Mouse (Mus musculus) megakaryocyte-erythroid progenitor cell, adult 5 weeks (primary cell): Measurements from ENCODE around the gene Myo3b. TPM values are rescaled to one million over a fixed set of nuclear protein-coding genes. Genes with fewer than 3 reads are reported as not detected.

Source experiments
- polyA plus RNA-seq: library from polyadenylated mRNA; stranded (reverse); fragments of >175 nt; gene quantifications from 2 replicates; pipeline ENCODE4 v1.2.3, GENCODE M21; 2012

Gene Myo3b
- polyA plus RNA-seq = not detected in 2 replicates

GRCm38 (mm10) chr2:70038752-70039151 is at the start of gene Myo3b:
TSS of gene Myo3b (plus strand) at chr2:70039126.

Other genes with a start within 250 kb of the Myo3b start
- 0.37 and 0.44 TPM in 2 replicates for gene Ccdc173, start 249.6 kb upstream of the Myo3b start, polyA plus RNA-seq
- gene Phospho2, start 249.5 kb upstream of the Myo3b start, polyA plus RNA-seq = 33.9 and 37.1 TPM in 2 replicates
- 1.3 and 2.0 TPM in 2 replicates for gene Klhl23, start 217.2 kb upstream of the Myo3b start, polyA plus RNA-seq
- 31.5 and 45.4 TPM in 2 replicates for gene Ssb, start 177.6 kb upstream of the Myo3b start, polyA plus RNA-seq
- 75.0 TPM in 2 replicates for gene Mettl5, start 153.5 kb upstream of the Myo3b start, polyA plus RNA-seq
- gene Ubr3, start 141.9 kb upstream of the Myo3b start, polyA plus RNA-seq = 6.9 and 10.3 TPM in 2 replicates